Mouse (Mus musculus): ENCODE data around the gene Ttc21a.
A peak's percentile ranks its signal among the peaks of the same experiment; 100 is the strongest.
"Not testable (repeated sequence)": the region's sequence is repeated elsewhere in the genome, so short reads cannot be mapped to it uniquely, and the experiment has no call there.

Ttc21a gene

DNA sequence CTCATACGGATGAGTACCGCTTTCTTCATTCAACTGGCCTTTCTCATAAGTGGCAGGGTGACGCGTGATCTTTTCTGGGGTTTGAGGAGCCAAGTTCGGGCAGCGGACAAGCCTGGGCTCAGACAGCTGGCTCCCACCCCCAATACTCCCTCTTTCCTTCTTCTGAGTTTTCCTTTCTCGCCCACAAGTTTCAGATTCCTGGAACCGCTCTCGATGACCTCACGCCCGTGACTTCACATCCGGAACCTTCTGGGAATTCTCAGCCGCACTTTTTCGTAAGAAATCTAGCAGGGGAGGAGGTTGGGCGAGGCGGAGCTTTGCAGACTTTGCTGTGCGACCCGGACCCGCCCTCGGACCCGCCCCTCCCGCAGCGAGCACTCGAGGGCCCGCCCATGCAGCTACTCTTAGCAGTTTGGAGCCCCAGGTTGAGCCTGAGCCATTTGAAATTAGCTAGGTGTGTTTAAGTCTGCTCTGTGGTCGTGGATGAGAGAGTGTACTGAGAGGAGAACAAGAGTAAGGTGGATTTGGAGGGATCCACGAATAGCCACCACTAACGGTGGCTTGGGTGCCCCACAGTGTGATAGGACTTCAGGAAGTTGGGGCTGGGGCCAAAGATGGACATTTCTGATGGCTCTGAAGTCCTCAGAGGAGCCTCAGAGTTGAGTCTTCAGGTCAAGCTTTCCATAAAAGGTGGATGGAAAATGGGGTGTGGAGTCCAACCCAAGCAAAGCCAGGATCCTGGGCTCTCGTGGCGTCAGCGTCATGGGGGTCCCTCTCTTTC lies 64.7 kb downstream of the Ttc21a start:
- Histone ChIP-seq H3K4me1 (replicated peaks; ENCODE audit: low read depth, low read length) (peaks cover 81% of the 10 kb centered on the region), H3K4me3 (replicated peaks; ENCODE audit: low read length) (peak overlapping the region; percentile 74), H3K9me3 (ENCODE audit: low read length) (no peaks in the 10 kb centered on the region), H3K27me3 (ENCODE audit: insufficient read depth, low read length) (peaks cover 8% of the 10 kb centered on the region; the same call in 1 of the 2 replicates), H3K36me3 (ENCODE audit: insufficient read depth, low read length) (no peaks in the 10 kb centered on the region)
- TF ChIP-seq NANOG (IDR thresholded peaks at IDR 0.05; ENCODE audit: borderline replicate concordance, low read length) = no peak

DNA sequence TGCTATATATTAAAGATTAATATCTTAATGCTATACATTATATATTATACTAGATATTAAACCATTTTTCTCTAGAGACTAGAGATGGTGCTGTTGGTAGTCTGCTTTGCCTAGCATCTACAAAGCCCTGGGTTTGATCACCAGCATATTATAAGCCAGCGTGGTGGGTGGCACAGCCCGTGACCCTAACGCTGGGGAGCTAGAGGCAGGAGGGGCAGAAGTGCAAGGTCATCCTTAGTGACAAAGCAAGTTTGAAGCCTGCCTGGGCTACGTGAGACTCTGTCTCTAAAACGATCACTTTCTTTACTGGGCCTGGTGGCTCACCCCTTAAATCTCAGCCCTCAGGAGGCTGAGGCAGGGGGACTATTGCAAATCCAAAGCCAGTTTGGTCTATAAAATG lies 65.5 kb downstream of the Ttc21a start:
- TF ChIP-seq POU5F1 (IDR thresholded peaks at IDR 0.05; ENCODE audit: borderline replicate concordance, low read length) (no peak), CTCF (conservative IDR thresholded peaks at IDR 0.05; ENCODE audit: low read length) (no peak), NANOG (IDR thresholded peaks at IDR 0.05; ENCODE audit: borderline replicate concordance, low read length) (no peak)
- H3K27me3 ChIP-seq (ENCODE audit: insufficient read depth, low read length) = peaks cover 8% of the 10 kb centered on the region; the same call in 1 of the 2 replicates
- no peaks in the 10 kb centered on the region for H3K36me3 ChIP-seq (ENCODE audit: insufficient read depth, low read length)
- peaks cover 86% of the 10 kb centered on the region for H3K4me1 ChIP-seq (replicated peaks; ENCODE audit: low read depth, low read length)
- H3K9me3 ChIP-seq (ENCODE audit: low read length) = no peaks in the 10 kb centered on the region
- peak overlapping the region; percentile 74 for H3K4me3 ChIP-seq (replicated peaks; ENCODE audit: low read length)

DNA sequence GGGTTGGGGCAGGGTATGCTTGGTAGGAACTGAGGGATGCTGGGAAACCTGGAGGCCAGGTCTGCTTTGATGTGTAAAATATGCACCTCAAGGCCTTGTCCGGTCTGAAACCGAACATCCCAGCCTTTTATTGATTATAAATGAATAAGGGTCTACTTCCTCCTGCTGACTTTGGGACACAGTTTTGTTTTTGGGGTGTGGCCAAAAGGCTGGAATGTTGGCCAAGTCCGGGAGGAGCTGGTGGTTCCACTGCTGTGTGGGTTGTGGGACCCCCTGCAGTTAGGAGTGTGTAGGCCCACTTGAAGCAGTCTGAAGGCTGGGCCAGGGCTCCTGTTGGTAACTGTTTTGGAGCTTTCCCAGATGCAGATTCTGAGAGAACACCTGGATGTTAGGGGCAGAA lies 68.5 kb downstream of the Ttc21a start:
- H3K27me3 ChIP-seq (ENCODE audit: insufficient read depth, low read length) = no peaks in the 10 kb centered on the region
- peaks cover 92% of the 10 kb centered on the region for H3K4me1 ChIP-seq (replicated peaks; ENCODE audit: low read depth, low read length)
- no peaks in the 10 kb centered on the region for H3K36me3 ChIP-seq (ENCODE audit: insufficient read depth, low read length)
- TF ChIP-seq POU5F1 (IDR thresholded peaks at IDR 0.05; ENCODE audit: borderline replicate concordance, low read length) = no peak
- no peak for TF ChIP-seq CTCF (conservative IDR thresholded peaks at IDR 0.05; ENCODE audit: low read length)
- no peak for TF ChIP-seq NANOG (IDR thresholded peaks at IDR 0.05; ENCODE audit: borderline replicate concordance, low read length)
- H3K4me3 ChIP-seq (replicated peaks; ENCODE audit: low read length) = 0 out of 2 replicates have a peak overlapping the region, but pooled peaks have one; percentile 3
- H3K9me3 ChIP-seq (ENCODE audit: low read length) = no peaks in the 10 kb centered on the region

DNA sequence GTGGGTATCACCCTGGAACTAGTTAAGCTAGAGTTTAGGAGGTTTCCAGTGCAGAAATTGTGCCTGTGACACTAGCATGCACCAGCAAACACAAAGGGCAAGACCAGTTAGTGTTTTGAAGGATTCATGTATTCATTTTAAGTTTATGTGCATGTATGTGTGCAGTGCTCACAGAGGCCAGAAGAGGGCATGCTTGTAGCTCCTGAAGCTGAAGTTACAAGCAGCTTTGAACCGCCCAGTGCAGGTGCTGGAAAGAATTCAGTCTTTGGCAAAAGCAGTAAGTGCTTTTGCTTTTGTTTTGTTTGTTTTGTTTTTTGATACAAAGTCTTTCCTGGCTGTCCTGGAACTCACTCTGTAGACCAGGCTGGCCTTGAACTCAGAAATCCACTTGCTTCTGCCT lies 70.4 kb downstream of the Ttc21a start:
- H3K36me3 ChIP-seq (ENCODE audit: insufficient read depth, low read length) = no peaks in the 10 kb centered on the region
- H3K9me3 ChIP-seq (ENCODE audit: low read length) = no peaks in the 10 kb centered on the region
- H3K27me3 ChIP-seq (ENCODE audit: insufficient read depth, low read length) = no peaks in the 10 kb centered on the region
- 0 out of 2 replicates have a peak overlapping the region, but pooled peaks have one; percentile 26 for H3K4me3 ChIP-seq (replicated peaks; ENCODE audit: low read length)
- TF ChIP-seq NANOG (IDR thresholded peaks at IDR 0.05; ENCODE audit: borderline replicate concordance, low read length) = no peak
- TF ChIP-seq CTCF (conservative IDR thresholded peaks at IDR 0.05; ENCODE audit: low read length) = peak; percentile 74
- H3K4me1 ChIP-seq (replicated peaks; ENCODE audit: low read depth, low read length) = peaks cover 89% of the 10 kb centered on the region

DNA sequence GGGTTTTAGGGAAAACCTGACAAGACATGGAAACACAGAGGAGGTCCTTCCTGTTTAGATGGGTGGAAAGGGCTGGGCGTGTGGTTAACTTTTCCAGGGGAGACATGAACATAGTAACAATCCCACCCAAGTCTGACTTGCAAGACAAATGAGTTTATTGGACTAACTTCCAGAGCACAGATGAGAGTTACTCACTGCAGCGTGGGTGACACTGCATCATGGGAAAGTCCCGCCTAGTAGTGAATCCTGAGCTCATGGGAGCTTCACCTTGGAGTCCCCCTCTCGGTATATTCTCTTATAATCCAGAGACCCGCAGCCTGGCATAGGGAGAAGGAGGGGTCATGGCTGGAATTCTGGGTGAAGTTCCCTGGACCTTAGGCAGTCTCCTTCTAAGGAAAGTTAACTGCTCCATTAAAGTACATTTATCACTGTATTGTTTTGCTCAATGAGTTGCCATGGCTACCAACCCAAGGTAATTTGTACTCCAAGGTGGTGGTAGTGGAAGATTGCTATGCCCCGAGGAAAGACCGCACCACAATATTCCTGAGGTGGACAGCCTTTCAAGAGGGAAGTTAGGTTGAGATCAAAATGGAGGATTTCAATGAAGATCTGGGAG lies 71.9 kb downstream of the Ttc21a start:
- TF ChIP-seq NANOG (IDR thresholded peaks at IDR 0.05; ENCODE audit: borderline replicate concordance, low read length) (peak; percentile 42; the same call in 1 of the 2 replicates), CTCF (conservative IDR thresholded peaks at IDR 0.05; ENCODE audit: low read length) (no peak)
- Histone ChIP-seq H3K4me1 (replicated peaks; ENCODE audit: low read depth, low read length) (peaks cover 91% of the 10 kb centered on the region), H3K36me3 (ENCODE audit: insufficient read depth, low read length) (no peaks in the 10 kb centered on the region), H3K9me3 (ENCODE audit: low read length) (no peaks in the 10 kb centered on the region), H3K4me3 (replicated peaks; ENCODE audit: low read length) (no peak overlapping the region), H3K27me3 (ENCODE audit: insufficient read depth, low read length) (peaks cover 5% of the 10 kb centered on the region; the same call in 1 of the 2 replicates)

DNA sequence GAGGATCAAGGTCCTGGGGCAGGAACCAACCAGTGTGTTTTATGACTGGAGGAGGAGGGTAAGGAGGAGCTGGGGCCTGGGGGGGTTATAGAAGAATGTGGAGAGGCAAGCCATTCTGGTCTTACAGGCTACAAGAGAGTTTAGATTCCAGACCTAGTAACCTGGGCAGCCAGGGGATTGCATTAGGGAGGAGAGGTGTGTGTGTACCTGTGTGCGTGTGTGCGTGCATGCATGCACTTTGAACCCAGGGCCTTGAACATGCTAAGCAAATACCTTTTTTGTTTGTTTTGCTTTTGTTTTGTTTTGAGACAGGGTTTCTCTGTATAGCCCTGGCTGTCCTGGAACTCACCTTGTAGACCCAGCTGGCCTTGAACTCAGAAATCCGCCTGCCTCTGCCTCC lies 72.5 kb downstream of the Ttc21a start:
- no peak for TF ChIP-seq POU5F1 (IDR thresholded peaks at IDR 0.05; ENCODE audit: borderline replicate concordance, low read length)
- TF ChIP-seq NANOG (IDR thresholded peaks at IDR 0.05; ENCODE audit: borderline replicate concordance, low read length) = no peak
- TF ChIP-seq CTCF (conservative IDR thresholded peaks at IDR 0.05; ENCODE audit: low read length) = no peak
- Histone ChIP-seq H3K27me3 (ENCODE audit: insufficient read depth, low read length) (peaks cover 9% of the 10 kb centered on the region; the same call in 1 of the 2 replicates), H3K9me3 (ENCODE audit: low read length) (no peaks in the 10 kb centered on the region), H3K36me3 (ENCODE audit: insufficient read depth, low read length) (no peaks in the 10 kb centered on the region), H3K4me3 (replicated peaks; ENCODE audit: low read length) (0 out of 2 replicates have a peak overlapping the region, but pooled peaks have one; percentile 74), H3K4me1 (replicated peaks; ENCODE audit: low read depth, low read length) (peaks cover 91% of the 10 kb centered on the region)

DNA sequence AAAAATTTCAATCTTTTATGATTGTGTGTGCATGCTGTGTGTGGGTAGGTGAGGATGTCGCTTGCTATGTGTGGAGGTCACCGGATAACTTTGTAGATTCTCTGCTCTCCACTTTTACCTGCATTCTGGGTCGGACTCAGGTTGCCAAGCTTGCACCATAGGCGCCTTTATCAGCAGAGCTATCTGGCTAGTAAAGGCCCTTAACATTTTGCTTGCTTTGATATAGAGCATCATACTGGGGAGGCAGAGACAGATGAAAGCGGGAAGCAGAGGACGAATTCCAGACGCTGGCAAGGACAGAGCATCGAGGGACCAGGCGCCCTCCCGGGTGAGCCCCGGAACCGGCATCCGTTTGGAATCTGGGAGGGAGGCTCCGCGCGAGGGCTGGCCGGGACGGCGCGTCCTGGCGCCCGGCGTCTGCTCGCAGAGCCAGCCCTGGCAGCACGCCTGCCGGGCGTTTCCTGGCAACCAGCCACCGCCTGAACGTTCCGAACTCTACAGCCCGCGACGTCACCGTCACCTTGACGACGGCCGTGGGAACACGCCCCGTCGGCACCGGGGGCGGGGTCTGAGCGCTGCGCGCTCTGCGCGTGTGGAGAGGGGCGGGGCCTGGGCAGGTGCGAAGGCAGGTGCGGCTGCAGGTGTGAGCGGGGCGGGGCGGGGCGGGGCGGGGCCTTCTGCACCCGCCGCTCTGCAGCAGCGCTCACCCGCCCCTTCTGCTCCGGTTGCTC lies 73.5 kb downstream of the Ttc21a start:
- Histone ChIP-seq H3K27me3 (ENCODE audit: insufficient read depth, low read length) (peaks cover 15% of the 10 kb centered on the region), H3K9me3 (ENCODE audit: low read length) (no peaks in the 10 kb centered on the region), H3K4me1 (replicated peaks; ENCODE audit: low read depth, low read length) (peaks cover 91% of the 10 kb centered on the region), H3K4me3 (replicated peaks; ENCODE audit: low read length) (peak overlapping the region; percentile 74), H3K36me3 (ENCODE audit: insufficient read depth, low read length) (no peaks in the 10 kb centered on the region)
- TF ChIP-seq POU5F1 (IDR thresholded peaks at IDR 0.05; ENCODE audit: borderline replicate concordance, low read length) = no peak
- TF ChIP-seq CTCF (conservative IDR thresholded peaks at IDR 0.05; ENCODE audit: low read length) = no peak
- TF ChIP-seq NANOG (IDR thresholded peaks at IDR 0.05; ENCODE audit: borderline replicate concordance, low read length) = no peak

DNA sequence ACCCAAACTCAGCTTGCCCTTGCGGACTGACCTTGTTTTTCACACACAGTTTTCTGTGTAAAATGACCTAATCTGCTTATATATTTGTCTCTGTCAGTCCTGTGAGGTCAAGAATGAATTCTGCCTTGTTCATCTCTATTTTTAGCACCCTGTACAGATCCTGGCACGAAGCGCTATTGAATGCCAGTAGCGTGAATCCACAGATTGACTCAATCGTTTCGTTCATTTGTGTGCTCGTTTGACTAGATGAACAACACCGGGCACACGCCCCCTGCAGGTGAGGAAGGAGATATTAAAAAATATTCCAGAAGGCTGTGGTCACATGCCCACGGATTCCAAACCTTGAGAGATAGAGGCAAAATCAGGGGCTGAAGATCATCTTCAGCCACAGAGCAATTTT lies 74.1 kb downstream of the Ttc21a start:
- Histone ChIP-seq H3K4me1 (replicated peaks; ENCODE audit: low read depth, low read length) (peaks cover 93% of the 10 kb centered on the region), H3K9me3 (ENCODE audit: low read length) (no peaks in the 10 kb centered on the region), H3K27me3 (ENCODE audit: insufficient read depth, low read length) (peaks cover 21% of the 10 kb centered on the region), H3K36me3 (ENCODE audit: insufficient read depth, low read length) (no peaks in the 10 kb centered on the region), H3K4me3 (replicated peaks; ENCODE audit: low read length) (peak overlapping the region; percentile 74)
- TF ChIP-seq CTCF (conservative IDR thresholded peaks at IDR 0.05; ENCODE audit: low read length) (peak; percentile 59), NANOG (IDR thresholded peaks at IDR 0.05; ENCODE audit: borderline replicate concordance, low read length) (no peak)

DNA sequence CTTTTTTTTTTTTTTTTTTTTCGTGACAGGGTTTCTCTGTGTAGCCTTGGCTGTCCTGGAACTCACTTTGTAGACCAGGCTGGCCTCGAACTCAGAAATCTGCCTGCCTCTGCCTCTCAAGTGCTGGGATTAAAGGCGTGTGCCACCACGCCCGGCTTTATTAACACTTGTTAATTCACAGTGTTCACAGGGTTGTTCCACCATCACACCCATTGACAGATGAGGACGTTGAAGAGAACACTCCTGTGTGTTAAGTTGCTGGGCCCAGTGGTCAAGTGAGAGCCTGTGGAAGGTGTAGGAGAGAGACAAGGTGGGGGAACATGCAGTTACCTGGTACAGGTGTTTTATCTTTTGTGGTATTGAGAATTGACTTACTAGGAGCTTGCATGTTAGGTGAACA lies 74.8 kb downstream of the Ttc21a start:
- H3K4me1 ChIP-seq (replicated peaks; ENCODE audit: low read depth, low read length) = peaks cover 93% of the 10 kb centered on the region
- not testable (repeated sequence) for H3K36me3 ChIP-seq (ENCODE audit: insufficient read depth, low read length); H3K4me3 ChIP-seq (replicated peaks; ENCODE audit: low read length); H3K9me3 ChIP-seq (ENCODE audit: low read length)
- H3K27me3 ChIP-seq (ENCODE audit: insufficient read depth, low read length) = peaks cover 24% of the 10 kb centered on the region
